Mouse (Mus musculus): ENCODE data around the gene Robo2. TPM values are rescaled to one million over a fixed set of nuclear protein-coding genes. Genes with fewer than 3 reads are reported as not detected.

The Robo2 gene
- polyA plus RNA-seq, 1 experiment, result not detected

GRCm38 (mm10) chr16:73914936-73915335, 496.7 kb downstream of the Robo2 start:
- no peak overlapping the region for H3K4me3 ChIP-seq (ENCODE audit: insufficient read depth, low read depth, low read length)
- H3K27ac ChIP-seq (replicated peaks; ENCODE audit: low read depth, low read length), result no peak overlapping the region
- H3K4me1 ChIP-seq (ENCODE audit: control insufficient read depth, insufficient read depth, insufficient read length, low read length), result no peaks in the 10 kb centered on the region

GRCm38 (mm10) chr16:73908504-73908903, 503.1 kb downstream of the Robo2 start:
- H3K4me1 ChIP-seq (ENCODE audit: control insufficient read depth, insufficient read depth, insufficient read length, low read length), result no peaks in the 10 kb centered on the region
- no peak overlapping the region for H3K4me3 ChIP-seq (ENCODE audit: insufficient read depth, low read depth, low read length)
- no peak overlapping the region for H3K27ac ChIP-seq (replicated peaks; ENCODE audit: low read depth, low read length)

DNA sequence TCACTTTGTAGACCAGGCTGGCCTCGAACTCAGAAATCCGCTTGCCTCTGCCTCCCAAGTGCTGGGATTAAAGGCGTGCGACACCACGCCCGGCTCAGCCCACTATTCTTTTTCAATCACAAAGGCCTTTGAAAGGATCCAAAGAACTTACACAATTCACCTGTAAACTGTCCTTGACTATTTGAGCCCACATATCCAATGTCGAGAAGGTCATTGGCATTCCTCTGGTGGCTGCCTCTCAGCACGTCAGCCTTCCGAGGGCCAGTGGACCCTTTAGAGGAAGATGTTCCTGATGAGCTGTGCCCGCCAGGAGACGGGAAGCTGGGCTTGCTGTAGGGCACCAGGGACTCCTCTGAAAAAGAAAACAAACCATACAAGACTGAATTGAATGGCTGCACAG, 514.8 kb downstream of the Robo2 start:
- no peak overlapping the region for H3K27ac ChIP-seq (replicated peaks; ENCODE audit: low read depth, low read length)
- H3K4me1 ChIP-seq (ENCODE audit: control insufficient read depth, insufficient read depth, insufficient read length, low read length), result no peaks in the 10 kb centered on the region
- H3K4me3 ChIP-seq (ENCODE audit: insufficient read depth, low read depth, low read length), result no peak overlapping the region

- no peak overlapping the region for H3K27ac ChIP-seq (replicated peaks; ENCODE audit: low read depth, low read length)
- H3K4me3 ChIP-seq (ENCODE audit: insufficient read depth, low read depth, low read length), result no peak overlapping the region
- H3K4me1 ChIP-seq (ENCODE audit: control insufficient read depth, insufficient read depth, insufficient read length, low read length), result no peaks in the 10 kb centered on the region
These were observed 529.7 kb downstream of the Robo2 start for GRCm38 (mm10) chr16:73881911-73882310.

- H3K27ac ChIP-seq (replicated peaks; ENCODE audit: low read depth, low read length), result no peak overlapping the region
- no peak overlapping the region for H3K4me3 ChIP-seq (ENCODE audit: insufficient read depth, low read depth, low read length)
- H3K4me1 ChIP-seq (ENCODE audit: control insufficient read depth, insufficient read depth, insufficient read length, low read length), result no peaks in the 10 kb centered on the region
These were observed 533.7 kb downstream of the Robo2 start for GRCm38 (mm10) chr16:73877973-73878372.

GRCm38 (mm10) chr16:73874991-73875390, 536.6 kb downstream of the Robo2 start:
- Histone ChIP-seq H3K4me1 (ENCODE audit: control insufficient read depth, insufficient read depth, insufficient read length, low read length) (no peaks in the 10 kb centered on the region), H3K4me3 (ENCODE audit: insufficient read depth, low read depth, low read length) (no peak overlapping the region), H3K27ac (replicated peaks; ENCODE audit: low read depth, low read length) (no peak overlapping the region)

- no peak overlapping the region for H3K27ac ChIP-seq (replicated peaks; ENCODE audit: low read depth, low read length)
- H3K4me3 ChIP-seq (ENCODE audit: insufficient read depth, low read depth, low read length), result no peak overlapping the region
- H3K4me1 ChIP-seq (ENCODE audit: control insufficient read depth, insufficient read depth, insufficient read length, low read length), result no peaks in the 10 kb centered on the region
These were observed 537.6 kb downstream of the Robo2 start for GRCm38 (mm10) chr16:73873828-73874558.

GRCm38 (mm10) chr16:73870296-73870695, 541.3 kb downstream of the Robo2 start:
- no peak overlapping the region for H3K4me3 ChIP-seq (ENCODE audit: insufficient read depth, low read depth, low read length)
- H3K27ac ChIP-seq (replicated peaks; ENCODE audit: low read depth, low read length), result no peak overlapping the region
- H3K4me1 ChIP-seq (ENCODE audit: control insufficient read depth, insufficient read depth, insufficient read length, low read length), result no peaks in the 10 kb centered on the region

DNA sequence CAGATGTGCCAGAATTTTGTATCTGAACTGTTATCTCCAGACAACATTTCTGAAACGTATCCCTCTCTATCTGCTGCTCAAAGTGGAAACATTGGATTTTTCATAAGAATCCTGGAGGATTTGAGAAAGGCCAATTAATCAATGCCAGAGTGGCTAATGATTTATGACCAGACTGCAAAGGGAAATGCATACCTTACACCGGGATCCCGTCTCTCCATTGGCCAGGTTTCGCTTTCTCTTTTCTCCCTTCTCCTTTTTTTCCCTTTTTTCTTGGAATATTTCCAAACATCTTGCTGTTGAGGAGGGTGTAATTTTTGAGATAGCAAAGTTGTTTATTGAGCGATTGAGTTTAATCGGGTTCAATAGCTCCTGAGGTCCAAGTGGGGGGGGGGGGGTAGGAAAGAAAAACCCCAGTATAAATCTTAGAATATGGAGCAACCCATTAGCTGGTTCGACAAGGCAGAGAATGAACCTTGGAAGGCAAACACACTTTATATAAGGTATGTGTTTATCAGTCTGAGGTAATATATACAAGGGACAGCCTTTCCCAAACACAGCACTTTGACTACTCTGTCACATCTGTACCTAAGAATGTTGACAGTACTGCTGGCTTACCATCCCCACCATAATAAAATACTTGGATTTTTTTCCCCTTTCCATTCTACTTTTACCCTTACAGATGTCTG, 542.0 kb downstream of the Robo2 start:
- Histone ChIP-seq H3K27ac (replicated peaks; ENCODE audit: low read depth, low read length) (no peak overlapping the region), H3K4me3 (ENCODE audit: insufficient read depth, low read depth, low read length) (no peak overlapping the region), H3K4me1 (ENCODE audit: control insufficient read depth, insufficient read depth, insufficient read length, low read length) (no peaks in the 10 kb centered on the region)

GRCm38 (mm10) chr16:73864625-73865024, 547.0 kb downstream of the Robo2 start:
- H3K4me3 ChIP-seq (ENCODE audit: insufficient read depth, low read depth, low read length), result no peak overlapping the region
- no peak overlapping the region for H3K27ac ChIP-seq (replicated peaks; ENCODE audit: low read depth, low read length)
- peaks cover 2% of the 10 kb centered on the region; the same call in 1 of the 2 replicates for H3K4me1 ChIP-seq (ENCODE audit: control insufficient read depth, insufficient read depth, insufficient read length, low read length)

- Histone ChIP-seq H3K4me3 (ENCODE audit: insufficient read depth, low read depth, low read length) (no peak overlapping the region), H3K27ac (replicated peaks; ENCODE audit: low read depth, low read length) (no peak overlapping the region), H3K4me1 (ENCODE audit: control insufficient read depth, insufficient read depth, insufficient read length, low read length) (peaks cover 2% of the 10 kb centered on the region; the same call in 1 of the 2 replicates)
These were observed 547.9 kb downstream of the Robo2 start for GRCm38 (mm10) chr16:73863748-73864147.

- H3K27ac ChIP-seq (replicated peaks; ENCODE audit: low read depth, low read length), result no peak overlapping the region
- H3K4me1 ChIP-seq (ENCODE audit: control insufficient read depth, insufficient read depth, insufficient read length, low read length), result no peaks in the 10 kb centered on the region
- no peak overlapping the region for H3K4me3 ChIP-seq (ENCODE audit: insufficient read depth, low read depth, low read length)
These were observed 552.9 kb downstream of the Robo2 start for GRCm38 (mm10) chr16:73858717-73859116.

- H3K4me1 ChIP-seq (ENCODE audit: control insufficient read depth, insufficient read depth, insufficient read length, low read length), result no peaks in the 10 kb centered on the region
- H3K27ac ChIP-seq (replicated peaks; ENCODE audit: low read depth, low read length), result no peak overlapping the region
- no peak overlapping the region for H3K4me3 ChIP-seq (ENCODE audit: insufficient read depth, low read depth, low read length)
These were observed 555.8 kb downstream of the Robo2 start for GRCm38 (mm10) chr16:73855821-73856220.
